Mouse (Mus musculus): ENCODE data around the gene Lao1.

DNA sequence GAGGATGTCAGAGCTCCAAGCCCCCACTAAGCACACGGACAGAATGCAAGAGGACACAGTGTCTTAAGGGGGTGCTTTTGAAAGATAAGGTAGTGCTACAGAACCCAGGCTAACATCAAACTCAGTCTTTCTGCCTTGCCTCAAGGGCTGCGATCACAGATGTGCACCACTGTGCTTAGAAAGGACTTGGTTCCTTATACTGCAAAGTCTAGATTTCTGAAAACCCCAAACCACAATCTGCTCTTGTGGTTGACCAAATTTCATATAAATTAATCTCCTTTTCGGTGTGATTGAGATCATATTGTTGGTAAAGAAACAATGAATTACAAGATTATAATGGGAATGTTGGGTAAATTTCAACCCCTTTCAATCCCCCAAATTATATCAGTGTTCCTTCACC lies 41.1 kb downstream of the Lao1 start:
- TF ChIP-seq CTCF (IDR thresholded peaks at IDR 0.05; ENCODE audit: low read depth, low read length) (no peak), POLR2A (IDR thresholded peaks at IDR 0.05; ENCODE audit: borderline replicate concordance, low read depth, low read length) (no peak)
